Mouse (Mus musculus) left cerebral cortex, adult 2 months (tissue): Measurements from ENCODE around the gene Lca5l. TPM values are rescaled to one million over a fixed set of nuclear protein-coding genes. Genes with fewer than 3 reads are reported as not detected.

Experiments used
- DNase-seq, 2 experiments: peaks; one replicate each; pipeline ENCODE4 v3.0.0; 2021 to 2022; ENCODE audit warnings: low spot score in 2 of 2, mixed read lengths in 1 of 2; ENCODE audit errors: extremely low spot score in 1 of 2
- H3K27ac ChIP-seq: fragments of 200-600 bp; 2 replicates; pipeline ENCODE4 v1.8.1; 2022
- H3K4me3 ChIP-seq: fragments of 200-600 bp; 2 replicates; pipeline ENCODE4 v1.8.1; 2022
- CTCF ChIP-seq: fragments of 200-600 bp; IDR thresholded peaks from 2 replicates; pipeline ENCODE4 v1.8.1; 2022; ENCODE audit warnings: antibody characterized with exemption, mild to moderate bottlenecking, moderate library complexity
- intact Hi-C: fragments of 180-260 bp; cut with DNase I; formaldehyde crosslinking; loops from one replicate; pipeline ENCODE4 v1.15.1; 2025
- total RNA-seq, 2 experiments: library from RNA; stranded (reverse); gene quantifications; 2 replicates each; pipeline ENCODE4 v1.2.3; 2021

The Lca5l gene
- total RNA-seq, 2 experiments from 2014 or later = 1.4 to 2.1 TPM

- Histone ChIP-seq H3K27ac (no peak overlapping the region), H3K4me3 (no peak overlapping the region)
- no peak for DNase-seq
- intact Hi-C loops = no loop called here
- no peak for TF ChIP-seq CTCF
Observed at GRCm38 (mm10) chr16:96160927-96161326, 31.1 kb downstream of the Lca5l start.

DNA sequence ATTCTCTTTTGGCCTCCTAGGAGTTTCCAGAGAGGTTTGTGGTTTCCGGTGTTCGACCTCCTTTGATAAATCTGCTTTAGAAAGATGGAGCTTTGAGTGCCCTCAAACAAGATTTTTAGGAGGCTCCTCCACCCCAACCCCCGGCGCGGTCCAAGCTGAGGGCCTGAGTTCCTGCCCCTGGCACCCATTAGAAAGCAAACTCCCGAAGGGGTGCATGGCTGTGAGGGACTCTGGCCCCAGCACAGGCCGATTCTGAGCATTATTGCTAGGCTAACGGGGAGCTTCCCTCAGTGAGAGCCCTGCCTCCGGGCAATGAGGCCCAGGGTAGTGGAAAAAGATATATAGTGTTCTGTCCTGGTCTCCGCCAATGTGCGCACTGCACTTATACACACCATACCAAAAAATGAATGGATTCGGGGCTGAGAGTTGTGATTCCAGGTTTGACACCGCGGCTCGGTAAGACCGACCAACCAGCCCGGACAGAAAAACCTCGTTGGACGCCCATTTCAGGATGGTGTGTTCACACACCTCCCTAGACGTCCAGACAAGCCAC lies 32.2 kb downstream of the Lca5l start:
- no peak for DNase-seq
- intact Hi-C loops = loop anchor here (2.0 kb wide), 1 partner anchor 31 kb away; no protein-coding TSS in a partner anchor
- Histone ChIP-seq H3K27ac (no peak overlapping the region; the same call in 1 of the 2 replicates), H3K4me3 (no peak overlapping the region)
- no peak for TF ChIP-seq CTCF

DNA sequence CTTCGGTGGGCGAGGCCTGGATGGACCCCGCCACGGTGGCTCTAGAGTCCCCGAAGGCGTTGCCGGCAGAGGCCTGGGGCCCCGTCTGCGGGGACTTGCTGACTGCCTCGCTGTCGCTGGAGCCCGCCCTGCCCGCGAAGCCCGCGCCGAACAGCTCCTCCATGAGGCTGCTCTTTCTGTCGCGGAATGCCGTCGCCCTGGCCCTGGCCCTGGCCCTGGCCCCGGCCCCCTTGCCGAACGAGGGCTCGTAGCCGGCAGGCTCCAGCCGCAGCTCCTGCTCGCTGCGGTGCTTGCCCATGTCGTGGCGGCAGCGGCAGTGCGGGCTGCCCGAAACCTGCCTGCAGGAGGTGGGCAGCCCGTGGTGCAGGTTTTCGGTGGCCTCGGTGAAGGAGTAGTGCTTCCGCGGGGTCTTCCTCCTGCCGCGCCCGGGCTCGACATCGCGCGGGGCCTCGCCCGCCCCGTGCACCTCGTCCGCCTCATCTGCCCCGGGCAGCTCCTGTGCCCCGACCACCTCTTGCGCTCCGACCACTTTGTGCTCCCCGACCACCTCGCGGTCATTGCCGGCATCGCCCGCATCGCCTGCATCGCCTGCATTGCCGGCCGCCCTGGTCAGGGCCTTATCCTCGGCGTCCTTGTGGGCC lies 32.9 kb downstream of the Lca5l start:
- TF ChIP-seq CTCF = peak; percentile 39
- Histone ChIP-seq H3K27ac (peak overlapping the region; percentile 10), H3K4me3 (peak overlapping the region; percentile 52)
- intact Hi-C loops = loop anchor here (2.0 kb wide), 1 partner anchor 32 kb away; no protein-coding TSS in a partner anchor
- DNase-seq = peak; percentile 36 to 50

DNA sequence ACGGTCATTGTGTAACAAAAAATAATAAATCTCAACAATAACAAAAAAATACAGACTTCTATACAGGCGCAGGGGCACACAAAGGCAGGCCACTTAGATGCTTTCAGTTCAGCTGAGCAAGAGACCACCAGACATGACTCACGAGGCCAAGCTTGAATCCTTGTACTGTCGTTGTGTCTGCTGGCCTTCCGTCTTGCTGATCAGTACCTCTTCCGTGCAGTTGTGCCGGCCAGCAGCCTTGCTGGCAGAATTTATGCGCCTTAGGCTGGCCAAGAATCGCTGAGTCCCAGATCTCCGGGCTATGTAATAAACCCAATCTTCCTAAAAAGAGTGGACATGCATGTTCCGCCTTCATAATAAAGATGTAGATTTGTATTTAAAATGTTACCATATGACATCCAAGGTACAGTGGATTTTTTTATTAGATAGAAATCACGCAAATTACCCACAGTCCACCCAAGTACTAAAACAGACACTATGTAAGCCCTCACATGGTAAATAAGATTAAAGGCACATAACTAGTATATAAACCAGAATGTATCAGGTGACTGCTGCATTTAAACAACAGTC lies 33.5 kb downstream of the Lca5l start:
- peak overlapping the region; percentile 52 for H3K4me3 ChIP-seq
- H3K27ac ChIP-seq = no peak overlapping the region
- TF ChIP-seq CTCF = no peak
- DNase-seq = no peak
- intact Hi-C loops = loop anchor here (2.0 kb wide), 1 partner anchor 32 kb away; no protein-coding TSS in a partner anchor

DNA sequence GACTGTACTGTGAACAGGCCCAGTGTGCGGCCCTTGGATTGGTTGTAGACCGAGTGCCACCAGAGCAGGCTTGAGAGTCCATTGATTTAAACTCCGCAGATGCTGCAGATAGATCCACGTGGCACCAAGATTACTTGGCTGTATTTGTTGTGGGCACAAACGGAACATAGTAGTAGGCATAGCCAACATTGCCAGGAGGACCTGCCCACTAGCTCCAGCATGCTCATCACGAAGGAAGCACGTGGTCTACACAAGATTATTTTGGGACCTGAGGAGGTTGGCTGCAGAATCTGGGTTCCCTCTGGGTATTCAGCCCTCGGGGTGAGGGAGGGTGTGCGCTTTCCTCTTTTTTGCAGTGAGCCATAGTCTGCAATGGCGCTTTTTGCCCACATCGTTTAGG lies 34.9 kb downstream of the Lca5l start:
- peak; percentile 48 to 61 for DNase-seq
- intact Hi-C loops = no loop called here
- H3K4me3 ChIP-seq = no peak overlapping the region
- no peak; the same call in 1 of the 2 replicates for TF ChIP-seq CTCF
- no peak overlapping the region for H3K27ac ChIP-seq

DNA sequence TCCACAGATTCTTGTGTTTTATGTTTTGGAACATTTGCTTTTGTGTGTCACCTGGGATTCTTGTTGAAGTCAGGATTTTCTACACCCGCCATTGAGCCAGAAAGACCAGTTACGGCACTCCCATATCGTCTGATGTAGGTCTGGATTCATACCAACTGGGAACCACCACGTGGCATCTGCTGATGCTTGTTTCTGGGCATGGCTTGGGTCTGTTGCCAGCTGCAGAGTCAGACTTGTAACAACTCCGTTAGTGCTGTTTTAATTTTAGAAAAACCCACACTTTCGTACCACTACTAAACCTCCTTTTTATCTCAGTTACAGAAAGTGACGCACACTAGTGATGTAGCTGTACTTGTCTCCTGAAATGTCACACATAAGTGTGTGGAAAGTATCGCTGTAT lies 36.1 kb downstream of the Lca5l start:
- intact Hi-C loops = no loop called here
- H3K4me3 ChIP-seq = no peak overlapping the region

DNA sequence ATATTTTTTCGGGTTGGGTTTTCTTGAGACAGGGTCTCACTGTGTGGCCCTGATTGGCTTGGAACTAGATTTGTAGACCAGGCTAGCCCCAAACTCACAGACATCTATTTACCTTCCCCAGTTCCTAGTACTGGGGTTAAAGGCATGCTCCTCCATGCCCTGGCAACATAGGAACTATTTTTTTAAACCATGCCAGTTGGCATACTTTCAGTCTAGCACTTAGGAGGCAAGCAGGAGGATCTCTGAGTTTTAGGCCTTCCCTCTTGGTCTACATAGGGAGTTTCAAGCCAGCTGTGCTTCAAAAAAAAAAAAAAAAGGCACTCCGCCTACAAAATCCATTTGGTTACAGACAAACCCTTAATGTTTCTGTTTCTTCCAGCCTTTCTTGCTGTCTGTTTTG lies 37.6 kb downstream of the Lca5l start:
- intact Hi-C loops = loop anchor here (5.0 kb wide), 1 partner anchor 162 kb away; the partner anchor contains the start of gene Psmg1
- TF ChIP-seq CTCF = no peak
- no peak for DNase-seq
- Histone ChIP-seq H3K27ac (no peak overlapping the region), H3K4me3 (no peak overlapping the region)

More for the DNA sequence above, 36.1 kb downstream of the Lca5l start:
- TF ChIP-seq CTCF = no peak
- no peak overlapping the region for H3K27ac ChIP-seq
- DNase-seq = peak; percentile 47 to 51

DNA sequence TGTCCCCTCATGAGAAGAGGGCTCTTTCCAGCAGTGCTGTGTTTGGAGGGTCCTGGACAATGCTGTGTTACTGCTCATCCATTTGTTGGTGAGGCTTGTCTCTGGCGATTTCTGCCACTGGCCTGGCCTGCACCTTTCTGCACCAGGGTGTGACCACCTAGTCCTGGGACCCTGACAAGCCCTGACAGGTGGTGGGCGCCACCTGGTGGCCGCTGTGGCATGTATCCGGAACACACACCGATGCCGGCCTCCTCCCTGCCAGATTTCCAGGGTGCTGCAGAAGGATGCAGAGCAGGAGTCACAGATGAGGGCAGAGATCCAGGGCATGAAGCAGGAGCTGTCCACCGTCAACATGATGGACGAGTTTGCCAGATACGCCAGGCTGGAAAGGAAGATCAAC lies 40.5 kb downstream of the Lca5l start:
- Histone ChIP-seq H3K4me3 (no peak overlapping the region), H3K27ac (no peak overlapping the region)

GRCm38 (mm10) chr16:96150995-96151394 lies 41.1 kb downstream of the Lca5l start:
- TF ChIP-seq CTCF = no peak
- DNase-seq = no peak
- H3K27ac ChIP-seq = no peak overlapping the region
- intact Hi-C loops = loop anchor here (5.0 kb wide), 1 partner anchor 159 kb away; the partner anchor contains the start of gene Psmg1
- no peak overlapping the region for H3K4me3 ChIP-seq

More for the DNA sequence above, 40.5 kb downstream of the Lca5l start:
- DNase-seq = peak; percentile 63
- intact Hi-C loops = loop anchor here (5.0 kb wide), 1 partner anchor 159 kb away; the partner anchor contains the start of gene Psmg1
- TF ChIP-seq CTCF = peak; percentile 77

DNA sequence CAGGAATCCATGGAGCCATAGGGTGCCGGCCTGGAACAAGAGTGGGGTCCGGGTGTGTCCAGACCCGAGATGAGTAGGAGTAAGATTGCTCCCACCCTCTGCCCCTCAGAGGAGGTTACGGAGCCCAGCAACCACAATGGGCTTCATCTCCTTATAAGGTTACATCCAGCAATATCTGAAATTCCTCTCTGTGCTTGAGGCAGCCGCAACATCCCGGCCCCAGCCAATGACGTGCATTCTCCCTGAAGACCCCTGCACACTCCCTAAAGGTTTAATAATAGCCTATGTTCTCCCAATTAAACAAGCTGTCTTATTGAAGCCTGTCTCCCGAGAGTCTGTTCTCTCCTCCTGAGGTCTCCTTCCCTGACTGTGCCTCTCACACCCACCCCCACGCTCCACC lies 42.8 kb downstream of the Lca5l start:
- H3K27ac ChIP-seq = no peak overlapping the region
- no peak for TF ChIP-seq CTCF
- no peak overlapping the region for H3K4me3 ChIP-seq
- intact Hi-C loops = loop anchor here (5.0 kb wide), 2 partner anchors 107 to 193 kb away; no protein-coding TSS in a partner anchor
- DNase-seq = no peak

DNA sequence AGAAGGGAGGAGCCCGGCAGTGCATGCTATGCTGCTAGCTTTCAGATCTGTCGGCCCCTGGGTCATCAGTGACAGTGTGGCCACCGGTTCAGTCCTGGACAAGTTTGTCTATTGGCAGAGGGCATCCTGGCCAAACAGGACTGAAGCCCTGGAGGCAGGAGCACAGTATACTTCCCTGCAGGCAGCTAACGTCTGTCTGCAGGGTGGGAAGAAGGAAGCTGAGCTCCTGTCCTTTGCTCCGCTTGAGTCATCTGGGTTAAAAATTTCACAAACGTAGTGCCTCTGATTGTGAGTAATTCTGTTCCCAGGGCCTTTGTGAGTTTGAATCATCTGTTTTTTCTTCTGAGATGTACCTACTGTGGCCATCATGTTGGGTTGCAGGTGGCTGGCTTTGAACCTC lies 43.2 kb downstream of the Lca5l start:
- TF ChIP-seq CTCF = no peak
- intact Hi-C loops = loop anchor here (5.0 kb wide), 2 partner anchors 107 to 193 kb away; no protein-coding TSS in a partner anchor

GRCm38 (mm10) chr16:96145814-96146213 lies 46.3 kb downstream of the Lca5l start:
- TF ChIP-seq CTCF = no peak
- no peak for DNase-seq
- H3K27ac ChIP-seq = peak overlapping the region; percentile 53; the same call in 1 of the 2 replicates
- intact Hi-C loops = loop anchor here (2.0 to 5.0 kb wide), 4 partner anchors 17 to 196 kb away; partner anchors contain the start of gene Brwd1
- H3K4me3 ChIP-seq = peak overlapping the region; percentile 64

More for the DNA sequence above, 43.2 kb downstream of the Lca5l start:
- DNase-seq = no peak
- Histone ChIP-seq H3K27ac (no peak overlapping the region), H3K4me3 (no peak overlapping the region)
